Mouse (Mus musculus) skeletal muscle tissue, adult 2 months (tissue): ENCODE measurements around the gene Plcz1.

Experiments used
- DNase-seq: peaks from one replicate; pipeline ENCODE4 v3.0.0-alpha.2; 2012; ENCODE audit warnings: low read depth, low spot score

The Plcz1 gene

GRCm38 (mm10) chr6:139947106-139947879, 94.0 kb downstream of the Plcz1 start:
- DNase-seq: no peak
